Mouse (Mus musculus): ENCODE measurements at regions not wholly inside any gene's neighbourhood (a gene's known extent, or its start where the extent isn't known, plus 50 kb on each side); places are given as distances from the start of the nearest gene placed in this dataset.
"Not testable (repeated sequence)": the region's sequence is repeated elsewhere in the genome, so short reads cannot be mapped to it uniquely, and the experiment has no call there.

GRCm38 (mm10) chr12:113974271-113974670 is 430.6 kb downstream of the Adam6a start:
- H3K27me3 ChIP-seq (ENCODE audit: control insufficient read depth, insufficient read depth, low read length) = no peaks in the 10 kb centered on the region
- no peak overlapping the region for H3K27ac ChIP-seq (ENCODE audit: insufficient read depth, low read length)
- TF ChIP-seq CTCF (IDR thresholded peaks at IDR 0.05; ENCODE audit: borderline replicate concordance, insufficient read depth, low read depth, low read length) = no peak
- TF ChIP-seq POLR2A (IDR thresholded peaks at IDR 0.05; ENCODE audit: borderline replicate concordance, insufficient read depth, low read length) = no peak
- WGBS = 83% methylated on average over 6 of the region's 6 CpGs
- no peak for DNase-seq
- H3K4me1 ChIP-seq (ENCODE audit: control insufficient read depth, insufficient read depth, low read length) = no peaks in the 10 kb centered on the region
- no peak overlapping the region for H3K4me3 ChIP-seq (replicated peaks; ENCODE audit: insufficient read depth, low read depth, low read length)

- not testable (repeated sequence) for H3K27me3 ChIP-seq (ENCODE audit: control insufficient read depth, insufficient read depth, low read length); H3K27ac ChIP-seq (ENCODE audit: insufficient read depth, low read length); H3K4me3 ChIP-seq (replicated peaks; ENCODE audit: insufficient read depth, low read depth, low read length); H3K4me1 ChIP-seq (ENCODE audit: control insufficient read depth, insufficient read depth, low read length)
- peak; percentile 31; the same call in 1 of the 2 replicates for TF ChIP-seq CTCF (IDR thresholded peaks at IDR 0.05; ENCODE audit: borderline replicate concordance, insufficient read depth, low read depth, low read length)
- DNase-seq = peak; percentile 19 to 41
- 45% methylated on average over 10 of the region's 10 CpGs for WGBS
Measured at GRCm38 (mm10) chr12:113981613-113982012, 437.9 kb downstream of the Adam6a start.

- no peak for DNase-seq
- WGBS = 71% methylated on average over 5 of the region's 5 CpGs
- no peak overlapping the region for H3K27ac ChIP-seq (ENCODE audit: insufficient read depth, low read length)
- no peaks in the 10 kb centered on the region for H3K27me3 ChIP-seq (ENCODE audit: control insufficient read depth, insufficient read depth, low read length)
- TF ChIP-seq POLR2A (IDR thresholded peaks at IDR 0.05; ENCODE audit: borderline replicate concordance, insufficient read depth, low read length) (no peak), CTCF (IDR thresholded peaks at IDR 0.05; ENCODE audit: borderline replicate concordance, insufficient read depth, low read depth, low read length) (no peak)
- H3K4me3 ChIP-seq (replicated peaks; ENCODE audit: insufficient read depth, low read depth, low read length) = no peak overlapping the region
- no peaks in the 10 kb centered on the region for H3K4me1 ChIP-seq (ENCODE audit: control insufficient read depth, insufficient read depth, low read length)
Measured at GRCm38 (mm10) chr12:113987233-113987990, 443.7 kb downstream of the Adam6a start.

GRCm38 (mm10) chr12:113992425-113992824 is 448.7 kb downstream of the Adam6a start:
- Histone ChIP-seq H3K27ac (ENCODE audit: insufficient read depth, low read length) (no peak overlapping the region), H3K27me3 (ENCODE audit: control insufficient read depth, insufficient read depth, low read length) (no peaks in the 10 kb centered on the region), H3K4me3 (replicated peaks; ENCODE audit: insufficient read depth, low read depth, low read length) (no peak overlapping the region), H3K4me1 (ENCODE audit: control insufficient read depth, insufficient read depth, low read length) (no peaks in the 10 kb centered on the region)
- WGBS = 80% methylated on average over 2 of the region's 2 CpGs
- TF ChIP-seq POLR2A (IDR thresholded peaks at IDR 0.05; ENCODE audit: borderline replicate concordance, insufficient read depth, low read length) = no peak
- no peak for TF ChIP-seq CTCF (IDR thresholded peaks at IDR 0.05; ENCODE audit: borderline replicate concordance, insufficient read depth, low read depth, low read length)
- no peak for DNase-seq

- WGBS = 50% methylated on average over 3 of the region's 3 CpGs
- not testable (repeated sequence) for H3K4me1 ChIP-seq (ENCODE audit: control insufficient read depth, insufficient read depth, low read length); H3K27me3 ChIP-seq (ENCODE audit: control insufficient read depth, insufficient read depth, low read length); H3K4me3 ChIP-seq (replicated peaks; ENCODE audit: insufficient read depth, low read depth, low read length); DNase-seq; H3K27ac ChIP-seq (ENCODE audit: insufficient read depth, low read length)
Measured at GRCm38 (mm10) chr12:113994284-113994683, 450.6 kb downstream of the Adam6a start.

- H3K27ac ChIP-seq (ENCODE audit: insufficient read depth, low read length); H3K4me1 ChIP-seq (ENCODE audit: control insufficient read depth, insufficient read depth, low read length); DNase-seq; H3K4me3 ChIP-seq (replicated peaks; ENCODE audit: insufficient read depth, low read depth, low read length); H3K27me3 ChIP-seq (ENCODE audit: control insufficient read depth, insufficient read depth, low read length): not testable (repeated sequence)
Measured at GRCm38 (mm10) chr12:114008491-114008890, 464.8 kb downstream of the Adam6a start.

GRCm38 (mm10) chr12:114009391-114009790 is 465.7 kb downstream of the Adam6a start:
- Histone ChIP-seq H3K27me3 (ENCODE audit: control insufficient read depth, insufficient read depth, low read length) (no peaks in the 10 kb centered on the region), H3K4me3 (replicated peaks; ENCODE audit: insufficient read depth, low read depth, low read length) (no peak overlapping the region), H3K4me1 (ENCODE audit: control insufficient read depth, insufficient read depth, low read length) (no peaks in the 10 kb centered on the region), H3K27ac (ENCODE audit: insufficient read depth, low read length) (no peak overlapping the region)
- no peak for DNase-seq
- TF ChIP-seq CTCF (IDR thresholded peaks at IDR 0.05; ENCODE audit: borderline replicate concordance, insufficient read depth, low read depth, low read length) = no peak
- TF ChIP-seq POLR2A (IDR thresholded peaks at IDR 0.05; ENCODE audit: borderline replicate concordance, insufficient read depth, low read length) = no peak
- WGBS = 47% methylated on average over 2 of the region's 2 CpGs

GRCm38 (mm10) chr12:114012860-114013259 is 469.2 kb downstream of the Adam6a start:
- 20% methylated on average over 4 of the region's 4 CpGs for WGBS
- H3K27me3 ChIP-seq (ENCODE audit: control insufficient read depth, insufficient read depth, low read length); H3K4me1 ChIP-seq (ENCODE audit: control insufficient read depth, insufficient read depth, low read length); H3K4me3 ChIP-seq (replicated peaks; ENCODE audit: insufficient read depth, low read depth, low read length); H3K27ac ChIP-seq (ENCODE audit: insufficient read depth, low read length): not testable (repeated sequence)
- peak in 1 of 2 experiments; percentile 14 for DNase-seq

GRCm38 (mm10) chr12:114037011-114037410 is 493.3 kb downstream of the Adam6a start:
- H3K27ac ChIP-seq (ENCODE audit: insufficient read depth, low read length); DNase-seq: not testable (repeated sequence)
- WGBS = 74% methylated on average over 2 of the region's 2 CpGs

GRCm38 (mm10) chr12:114047991-114048390 is 504.3 kb downstream of the Adam6a start:
- 58% methylated on average over 8 of the region's 8 CpGs for WGBS
- not testable (repeated sequence) for H3K4me3 ChIP-seq (replicated peaks; ENCODE audit: insufficient read depth, low read depth, low read length); H3K27ac ChIP-seq (ENCODE audit: insufficient read depth, low read length); DNase-seq; H3K27me3 ChIP-seq (ENCODE audit: control insufficient read depth, insufficient read depth, low read length); H3K4me1 ChIP-seq (ENCODE audit: control insufficient read depth, insufficient read depth, low read length)

More at GRCm38 (mm10) chr12:114037011-114037410, 493.3 kb downstream of the Adam6a start:
- not testable (repeated sequence) for H3K27me3 ChIP-seq (ENCODE audit: control insufficient read depth, insufficient read depth, low read length); H3K4me1 ChIP-seq (ENCODE audit: control insufficient read depth, insufficient read depth, low read length); H3K4me3 ChIP-seq (replicated peaks; ENCODE audit: insufficient read depth, low read depth, low read length)

All from cerebellum, adult 2 months (tissue).